Mouse (Mus musculus) stomach, postnatal 0 days (tissue): ENCODE measurements around the gene Snrpb. TPM values are rescaled to one million over a fixed set of nuclear protein-coding genes. Genes with fewer than 3 reads are reported as not detected.

Source experiments
- ATAC-seq: fragments of 200-750 bp; cut with Nextera tagmentation; 2 replicates; pipeline ENCODE4 v1.8.0; 2017; ENCODE audit not compliant: low FRiP score, low TSS enrichment
- DNase-seq: peaks from one replicate; pipeline ENCODE4 v3.0.0-alpha.2; 2016; ENCODE audit warnings: low spot score
- H3K27ac ChIP-seq: fragments of 300-500 bp; sonication (generic); replicated peaks from 2 replicates; pipeline ENCODE4 v1.5.1; 2014; ENCODE audit warnings: mild to moderate bottlenecking, control low read depth
- H3K27me3 ChIP-seq: fragments of 300-500 bp; sonication (generic); 2 replicates; pipeline ENCODE4 v1.6.1; 2014; ENCODE audit warnings: low read length; ENCODE audit not compliant: control insufficient read depth, insufficient read depth
- H3K36me3 ChIP-seq: fragments of 300-500 bp; sonication (generic); 2 replicates; pipeline ENCODE4 v1.6.1; 2014; ENCODE audit warnings: low read length, mixed read lengths; ENCODE audit not compliant: control insufficient read depth, insufficient read depth
- H3K4me1 ChIP-seq: fragments of 300-500 bp; sonication (generic); replicated peaks from 2 replicates; pipeline ENCODE4 v1.6.1; 2014; ENCODE audit warnings: antibody characterized with exemption; ENCODE audit not compliant: control insufficient read depth, insufficient read depth
- H3K4me2 ChIP-seq: fragments of 300-500 bp; sonication (generic); replicated peaks from 2 replicates; pipeline ENCODE4 v1.6.1; 2014; ENCODE audit warnings: low read depth, mild to moderate bottlenecking, control low read depth, moderate library complexity
- H3K4me3 ChIP-seq: fragments of 300-500 bp; sonication (generic); 2 replicates; pipeline ENCODE4 v1.5.1; 2014; ENCODE audit warnings: low read depth, low read length, control low read depth
- H3K9ac ChIP-seq: fragments of 300-500 bp; sonication (generic); 2 replicates; pipeline ENCODE4 v1.6.1; 2014; ENCODE audit warnings: mild to moderate bottlenecking, low read length, control low read depth, mixed read lengths
- H3K9me3 ChIP-seq: fragments of 300-500 bp; sonication (generic); 2 replicates; pipeline ENCODE4 v1.6.1; 2016; ENCODE audit warnings: low read length; ENCODE audit not compliant: control insufficient read depth
- CTCF ChIP-seq: IDR thresholded peaks from 2 replicates; pipeline ENCODE4 v1.5.1; 2016; ENCODE audit warnings: antibody characterized with exemption, low read depth, mild to moderate bottlenecking, moderate library complexity
- EP300 ChIP-seq: optimal IDR thresholded peaks from 2 replicates; pipeline ENCODE3; 2016; ENCODE audit warnings: antibody characterized with exemption
- WGBS: fragments of 180-500 bp; shearing (Covaris S2); extraction: QIAGEN DNeasy Blood & Tissue Kit; methylation state at CpG from one replicate; pipeline ENCODE4 v1.1.7; 2014; 5-methylcytosine and 5-hydroxymethylcytosine counted together
- polyA plus RNA-seq: library from polyadenylated mRNA; unstranded; fragments of >200 nt; fragmentation: Nextera tagmentation; extraction: Ambion mirVana; gene quantifications from 2 replicates; pipeline ENCODE4 v1.2.1, GENCODE M21; 2015

Snrpb gene
- polyA plus RNA-seq = 306 and 318 TPM in 2 replicates

DNA sequence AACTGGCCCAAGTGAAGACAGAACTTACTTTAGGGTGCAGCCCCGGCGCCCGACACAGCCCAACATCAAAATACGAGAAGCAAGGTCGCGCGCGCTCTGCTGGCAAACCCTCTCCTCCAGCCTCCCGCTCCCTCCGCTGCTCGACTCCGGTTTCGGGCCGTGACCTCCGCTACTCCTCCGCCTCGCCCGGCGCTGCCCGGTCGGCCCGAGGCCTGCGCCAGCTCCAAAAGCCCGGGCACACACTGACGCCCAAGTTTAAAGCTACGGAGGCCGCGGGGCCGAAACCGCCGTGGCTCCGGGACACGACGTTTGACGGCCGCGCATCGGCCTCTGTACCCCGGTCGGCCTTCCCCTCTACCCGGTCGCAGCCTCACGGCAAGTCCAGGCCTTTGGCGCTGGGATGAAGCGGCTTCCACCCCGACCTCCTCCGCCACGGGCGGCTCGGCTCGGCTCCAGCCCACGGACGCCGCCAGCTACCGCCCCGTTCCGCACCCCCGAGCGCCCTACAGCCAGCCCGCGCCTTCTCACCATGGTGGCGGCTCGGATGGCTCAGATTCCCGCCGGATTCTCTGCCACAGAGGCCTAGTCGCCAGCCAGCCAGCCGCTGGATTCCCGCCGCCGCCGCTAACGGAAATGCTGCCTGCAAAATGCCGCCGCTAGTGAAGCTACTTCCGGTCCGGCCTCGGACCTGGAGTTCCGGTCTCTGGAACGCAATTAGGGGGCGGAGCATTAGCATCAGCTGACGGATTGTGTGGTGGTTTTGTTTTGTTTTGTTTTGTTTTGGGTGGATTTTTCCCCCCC is at the start of gene Snrpb:
Gene Snrpb (minus strand): TSS at position 698 of the 801 bp plus-strand sequence.
- WGBS = under 1% methylated on average over 81 of the region's 81 CpGs
- H3K9ac ChIP-seq = peak within 1 kb of the TSS; percentile 99

GRCm38 (mm10) chr2:130211581-130211980 is 32.4 kb upstream of the Snrpb start:
- ATAC-seq = no peak
- WGBS = 80% methylated on average over 2 of the region's 2 CpGs
- Histone ChIP-seq H3K4me1 (no peaks in the 10 kb centered on the region), H3K27me3 (no peaks in the 10 kb centered on the region), H3K9ac (no peak overlapping the region), H3K36me3 (no peaks in the 10 kb centered on the region), H3K9me3 (no peaks in the 10 kb centered on the region), H3K4me2 (no peak overlapping the region), H3K27ac (no peak overlapping the region), H3K4me3 (no peak overlapping the region)
- no peak for DNase-seq
- no peak for TF ChIP-seq CTCF
- no peak for TF ChIP-seq EP300

More for the DNA sequence above, at the start of gene Snrpb:
- Histone ChIP-seq H3K9me3 (no peaks in the 10 kb centered on the region), H3K27me3 (no peaks in the 10 kb centered on the region), H3K27ac (peak within 1 kb of the TSS; percentile 98), H3K4me2 (peak within 1 kb of the TSS; percentile 69), H3K4me3 (peak within 1 kb of the TSS; percentile 99), H3K4me1 (peaks cover 9% of the 10 kb centered on the region; the same call in 1 of the 2 replicates), H3K36me3 (peaks cover 5% of the 10 kb centered on the region; the same call in 1 of the 2 replicates)
- TF ChIP-seq EP300 (no peak), CTCF (peak; percentile 12; the same call in 1 of the 2 replicates)
- ATAC-seq (peak; percentile 92), DNase-seq (peak; percentile 91)

- H3K4me1 ChIP-seq = no peaks in the 10 kb centered on the region
- H3K9me3 ChIP-seq = no peaks in the 10 kb centered on the region
- DNase-seq (no peak), ATAC-seq (no peak)
- no peak overlapping the region for H3K27ac ChIP-seq
- H3K4me3 ChIP-seq = no peak overlapping the region
- no peaks in the 10 kb centered on the region for H3K27me3 ChIP-seq
- no peak overlapping the region for H3K9ac ChIP-seq
- H3K4me2 ChIP-seq = no peak overlapping the region
- no peaks in the 10 kb centered on the region for H3K36me3 ChIP-seq
- TF ChIP-seq EP300 = no peak
- no peak for TF ChIP-seq CTCF
- 87% methylated on average over 3 of the region's 3 CpGs for WGBS
These were observed 30.4 kb upstream of the Snrpb start for GRCm38 (mm10) chr2:130209636-130210035.

DNA sequence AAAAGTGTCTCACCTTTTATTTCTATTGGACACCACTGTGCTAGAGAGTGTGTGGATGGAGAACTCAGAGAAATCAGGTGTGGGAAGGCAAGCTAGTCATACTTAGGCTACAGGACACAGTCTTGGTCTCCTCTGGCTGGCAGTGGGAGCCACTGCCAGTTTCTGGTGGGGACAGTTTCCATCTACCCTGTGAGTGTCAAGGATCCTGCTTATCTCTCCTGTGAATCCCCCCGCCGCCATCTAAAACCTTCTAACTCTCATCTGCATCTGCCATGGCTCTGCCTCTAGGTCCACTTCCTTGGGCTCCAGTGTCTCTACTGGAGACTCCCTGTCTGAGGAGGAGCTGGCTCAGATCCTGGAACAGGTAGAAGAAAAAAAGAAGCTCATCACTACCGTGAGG is 28.8 kb upstream of the Snrpb start:
- no peak for ATAC-seq
- WGBS = 77% methylated on average over 3 of the region's 3 CpGs

GRCm38 (mm10) chr2:130207376-130207775 is 28.2 kb upstream of the Snrpb start:
- ATAC-seq = no peak
- TF ChIP-seq EP300 (no peak), CTCF (no peak)
- WGBS = 55% methylated on average over 2 of the region's 2 CpGs

More for the DNA sequence above, 28.8 kb upstream of the Snrpb start:
- TF ChIP-seq CTCF = no peak
- TF ChIP-seq EP300 = no peak
- no peak overlapping the region for H3K9ac ChIP-seq
- H3K4me1 ChIP-seq = no peaks in the 10 kb centered on the region
- H3K27me3 ChIP-seq = no peaks in the 10 kb centered on the region
- H3K4me3 ChIP-seq = no peak overlapping the region
- no peak for DNase-seq
- H3K36me3 ChIP-seq = no peaks in the 10 kb centered on the region
- H3K27ac ChIP-seq = no peak overlapping the region
- no peak overlapping the region for H3K4me2 ChIP-seq
- no peaks in the 10 kb centered on the region for H3K9me3 ChIP-seq

GRCm38 (mm10) chr2:130200961-130201360 is 21.8 kb upstream of the Snrpb start:
- Histone ChIP-seq H3K9me3 (no peaks in the 10 kb centered on the region), H3K36me3 (no peaks in the 10 kb centered on the region), H3K27ac (no peak overlapping the region), H3K4me2 (no peak overlapping the region), H3K9ac (no peak overlapping the region), H3K27me3 (no peaks in the 10 kb centered on the region), H3K4me1 (no peaks in the 10 kb centered on the region), H3K4me3 (no peak overlapping the region)
- no peak for ATAC-seq
- no peak for DNase-seq
- TF ChIP-seq CTCF (no peak), EP300 (no peak)
- 85% methylated on average over 5 of the region's 5 CpGs for WGBS

More at GRCm38 (mm10) chr2:130207376-130207775, 28.2 kb upstream of the Snrpb start:
- H3K9me3 ChIP-seq = no peaks in the 10 kb centered on the region
- H3K4me1 ChIP-seq = no peaks in the 10 kb centered on the region
- H3K4me2 ChIP-seq = no peak overlapping the region
- no peak overlapping the region for H3K27ac ChIP-seq
- H3K36me3 ChIP-seq = no peaks in the 10 kb centered on the region
- no peaks in the 10 kb centered on the region for H3K27me3 ChIP-seq
- no peak overlapping the region for H3K9ac ChIP-seq
- DNase-seq = no peak
- H3K4me3 ChIP-seq = no peak overlapping the region
